Mouse (Mus musculus) CH12F3 (cell line): ENCODE measurements around the gene Plek.

Source experiments
- in situ Hi-C: fragments of 300-500 bp; cut with MboI; formaldehyde crosslinking; loops from 2 replicates; pipeline ENCODE4 v1.14.3; 2020; ENCODE audit warnings: low sequenced_read_pairs

The Plek gene

DNA sequence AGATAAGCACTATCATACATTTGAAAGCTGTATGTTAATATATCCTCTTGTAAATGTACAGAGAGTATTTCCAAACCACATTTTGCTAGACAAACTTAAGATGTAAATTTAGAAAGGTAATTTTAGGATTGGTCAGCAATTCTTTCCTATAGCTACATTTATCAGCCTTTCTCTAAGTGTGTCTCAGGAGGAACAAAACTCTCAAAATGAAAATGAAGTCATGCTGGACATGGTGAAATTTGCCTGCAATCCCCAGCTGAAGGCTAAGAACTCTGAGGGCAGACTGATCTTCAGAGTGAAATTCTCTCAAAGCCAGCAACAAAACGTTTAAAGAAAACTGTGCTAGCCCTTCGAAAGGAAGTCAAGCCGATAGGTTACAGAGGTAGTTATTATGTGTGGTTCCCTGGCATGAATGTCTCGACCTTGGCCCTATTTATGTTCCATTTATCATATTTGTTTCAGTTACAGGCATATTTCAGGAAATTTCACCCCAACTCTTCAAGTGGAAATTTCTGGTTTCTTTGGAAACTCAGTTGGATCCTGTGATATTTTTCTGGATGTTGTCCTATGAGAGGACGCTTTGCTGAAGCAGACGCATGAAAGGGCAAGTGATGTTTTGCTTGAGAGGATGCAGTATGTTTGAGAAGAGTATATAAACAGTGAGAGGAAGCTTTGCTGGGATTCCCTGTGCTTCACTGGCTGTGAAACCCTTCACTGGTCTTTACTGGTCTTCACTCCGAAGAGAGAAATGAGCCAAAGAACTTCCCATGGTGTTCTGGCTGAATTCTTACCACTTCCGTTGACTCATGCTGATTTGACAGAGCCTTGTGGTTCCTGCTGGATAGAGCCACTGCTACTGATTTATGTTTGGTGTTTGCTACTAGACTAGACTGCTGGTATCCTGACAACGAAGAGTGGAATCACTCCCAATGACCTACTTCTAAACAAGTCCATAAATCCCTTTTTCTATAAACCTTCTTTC is 51.5 kb downstream of the Plek start:
- in situ Hi-C loops, result no loop called here

GRCm38 (mm10) chr11:16999933-17000332 is 52.2 kb downstream of the Plek start:
- in situ Hi-C loops, result no loop called here

DNA sequence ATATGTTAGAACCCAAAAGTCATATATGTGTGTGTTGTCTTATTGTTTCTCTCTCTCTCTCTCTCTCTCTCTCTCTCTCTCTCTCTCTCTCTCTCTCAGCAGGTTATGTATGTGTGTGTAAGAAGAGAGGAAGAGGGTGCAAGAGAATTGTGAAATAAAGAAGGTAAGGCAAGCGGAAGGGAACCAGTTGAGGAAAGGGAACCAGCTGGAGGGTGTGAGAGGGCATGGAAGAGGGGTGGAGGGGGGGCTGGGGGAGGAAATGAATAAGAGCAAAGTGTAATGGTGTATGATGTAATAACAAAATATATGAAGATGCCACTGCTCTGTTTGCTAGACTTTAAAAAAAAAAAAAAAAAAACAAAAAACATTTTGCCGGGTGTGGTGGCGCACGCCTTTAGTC is 52.8 kb downstream of the Plek start:
- in situ Hi-C loops, result no loop called here

- in situ Hi-C loops, result no loop called here
Measured at GRCm38 (mm10) chr11:16997465-16997864, 54.7 kb downstream of the Plek start.

- in situ Hi-C loops, result no loop called here
Measured at GRCm38 (mm10) chr11:16996818-16997217, 55.4 kb downstream of the Plek start.

- in situ Hi-C loops, result no loop called here
Measured at GRCm38 (mm10) chr11:16992880-16993279, 59.3 kb downstream of the Plek start.

- in situ Hi-C loops, result no loop called here
Measured at GRCm38 (mm10) chr11:16989885-16990284, 62.3 kb downstream of the Plek start.

DNA sequence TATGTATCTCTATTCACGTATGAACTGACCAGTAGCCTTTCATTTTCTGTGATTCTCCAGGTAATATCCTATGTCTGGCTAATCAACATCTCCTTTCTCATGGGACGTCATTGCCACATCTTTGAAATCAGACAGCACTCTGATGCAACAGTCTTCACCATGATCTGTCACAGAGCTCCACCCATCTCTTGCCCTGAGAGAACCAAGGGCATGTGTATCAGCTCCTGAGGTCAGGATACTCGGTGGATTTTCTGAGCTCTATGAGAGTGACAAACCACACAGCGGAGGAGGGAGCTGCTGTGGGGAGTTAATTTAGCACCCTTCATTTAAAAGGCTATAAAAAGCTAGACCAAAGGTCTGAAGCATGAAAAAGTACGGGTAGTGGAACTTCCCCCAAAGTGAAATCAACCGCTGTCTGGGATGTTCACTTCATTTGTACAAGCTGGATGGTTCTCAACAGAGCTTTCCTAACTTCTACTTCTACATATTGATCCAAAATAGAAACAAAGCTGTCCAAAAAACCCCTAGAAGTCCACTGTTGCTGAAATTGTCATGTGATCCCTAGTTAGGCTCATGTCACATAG is 64.3 kb downstream of the Plek start:
- in situ Hi-C loops, result no loop called here

GRCm38 (mm10) chr11:16986550-16987187 is 65.5 kb downstream of the Plek start:
- in situ Hi-C loops, result no loop called here

DNA sequence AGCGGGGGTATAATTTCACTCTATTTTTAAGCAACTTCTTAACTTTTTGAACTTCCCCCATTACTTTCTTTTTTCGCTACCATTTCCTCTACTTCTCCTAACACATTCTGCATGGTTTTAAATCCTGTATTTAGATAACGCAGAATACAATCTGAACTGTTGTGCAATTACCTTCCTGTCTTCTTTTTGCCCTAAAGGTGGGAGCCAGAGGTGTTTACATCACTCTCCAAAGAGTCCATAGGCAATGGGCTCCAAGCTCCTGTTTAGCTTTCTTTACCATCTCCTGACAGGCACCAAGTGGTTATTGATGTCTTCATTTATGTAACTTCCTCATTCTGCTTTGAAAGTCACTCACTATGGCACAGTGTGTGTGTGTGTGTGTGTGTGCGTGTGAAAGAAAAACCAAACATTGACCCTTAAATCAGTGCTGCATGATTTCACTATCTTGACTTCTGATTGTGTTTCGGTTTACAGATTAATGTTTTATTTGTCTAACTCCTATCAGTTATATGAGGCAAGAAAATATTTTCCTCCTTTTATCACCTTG is 73.9 kb downstream of the Plek start:
- in situ Hi-C loops, result no loop called here

- in situ Hi-C loops, result no loop called here
Measured at GRCm38 (mm10) chr11:16977611-16978010, 74.6 kb downstream of the Plek start.

GRCm38 (mm10) chr11:16976937-16977336 is 75.2 kb downstream of the Plek start:
- in situ Hi-C loops, result no loop called here

GRCm38 (mm10) chr11:16973086-16973485 is 79.1 kb downstream of the Plek start:
- in situ Hi-C loops, result no loop called here

DNA sequence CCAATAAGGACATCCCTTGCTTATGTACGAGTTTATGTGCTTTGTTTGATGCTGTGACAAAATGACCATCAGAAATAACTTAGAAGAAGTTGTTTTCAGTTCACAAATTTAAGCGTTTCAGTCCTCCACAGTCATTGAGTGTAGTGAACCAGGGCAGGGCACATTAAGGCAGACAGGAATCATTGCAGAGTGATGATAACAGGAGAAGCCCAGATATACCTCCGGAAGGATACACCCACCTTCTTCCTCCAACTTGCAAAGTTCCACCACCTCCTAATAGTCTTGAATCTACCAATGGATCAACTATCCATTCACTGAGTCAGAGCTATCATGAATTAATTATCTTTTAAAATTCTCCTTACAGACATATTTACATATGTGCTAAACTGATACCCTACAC is 80.2 kb downstream of the Plek start:
- in situ Hi-C loops, result no loop called here

- in situ Hi-C loops, result no loop called here
Measured at GRCm38 (mm10) chr11:16969650-16970049, 82.5 kb downstream of the Plek start.

- in situ Hi-C loops, result no loop called here
Measured at GRCm38 (mm10) chr11:16967806-16968205, 84.4 kb downstream of the Plek start.

DNA sequence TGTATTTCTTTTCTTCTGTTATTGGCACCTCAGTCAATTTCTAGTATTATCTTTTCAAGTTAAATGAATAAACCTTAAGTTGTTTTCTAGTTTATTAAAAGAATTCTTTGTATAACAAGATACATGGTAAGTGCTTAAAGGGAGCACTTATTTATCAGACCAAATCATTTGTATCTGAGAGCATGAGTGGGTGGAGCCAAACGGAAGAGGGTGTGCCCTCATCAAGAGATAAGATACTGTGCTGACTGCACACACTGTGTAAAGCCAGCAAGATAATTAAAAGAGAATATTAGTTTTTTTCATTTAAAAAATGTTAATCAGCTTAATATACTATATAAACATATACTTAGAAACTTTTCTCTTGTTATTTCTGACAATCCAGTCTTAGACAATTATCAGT is 93.7 kb downstream of the Plek start:
- in situ Hi-C loops, result no loop called here

DNA sequence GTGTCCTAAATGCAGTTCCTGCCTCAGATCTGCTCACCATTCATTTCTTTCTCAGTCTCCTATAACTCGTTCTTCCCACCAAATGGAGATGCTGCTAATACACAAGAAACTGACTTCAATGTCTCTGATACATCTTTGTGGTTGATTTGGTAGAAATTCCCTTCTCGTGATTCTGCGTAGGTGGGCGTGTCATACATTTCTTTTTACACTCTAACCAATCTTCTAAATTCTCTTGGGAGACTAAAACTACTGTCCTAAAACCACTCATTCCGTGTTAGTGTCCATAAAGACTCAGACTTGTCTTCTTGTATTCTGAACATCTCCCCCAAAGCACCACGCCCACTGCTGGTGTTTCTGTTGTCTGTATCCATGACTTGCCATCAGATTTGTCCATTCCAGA is 95.2 kb downstream of the Plek start:
- in situ Hi-C loops, result no loop called here

DNA sequence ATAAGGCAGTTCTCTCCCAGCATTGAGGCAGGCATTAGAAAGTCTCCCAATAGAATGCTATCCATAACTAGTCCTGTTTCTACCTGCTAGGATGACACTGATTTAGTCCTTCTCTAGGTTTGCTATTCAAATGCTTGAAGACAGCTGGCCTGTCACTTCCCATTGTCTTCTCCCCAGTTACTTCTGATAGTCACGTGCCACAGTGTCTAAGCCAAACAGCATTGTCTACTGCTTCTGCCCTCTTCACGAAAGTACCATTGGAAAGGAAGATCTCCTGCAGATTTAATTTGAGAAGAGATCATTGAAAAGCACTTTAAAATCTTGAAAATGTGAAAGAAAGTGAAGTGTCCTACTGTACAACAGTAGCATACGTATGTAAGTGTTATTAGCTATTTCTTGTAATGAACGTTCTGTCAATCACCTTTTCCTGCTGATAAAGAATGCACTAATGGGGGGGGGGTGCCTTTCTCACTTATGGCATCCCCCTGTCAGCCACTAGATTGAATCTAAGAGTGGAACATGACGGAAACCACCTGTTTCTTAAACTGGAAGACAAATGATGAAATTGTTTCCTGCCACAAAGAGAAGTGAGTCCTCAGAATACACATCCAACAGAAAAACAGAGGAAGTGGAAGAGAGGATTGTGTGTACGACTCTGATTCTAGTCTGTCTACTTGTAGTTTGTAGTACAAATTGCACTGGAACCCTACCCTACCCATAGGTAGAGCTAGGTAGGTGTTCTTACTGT is 95.9 kb downstream of the Plek start:
- in situ Hi-C loops, result no loop called here

DNA sequence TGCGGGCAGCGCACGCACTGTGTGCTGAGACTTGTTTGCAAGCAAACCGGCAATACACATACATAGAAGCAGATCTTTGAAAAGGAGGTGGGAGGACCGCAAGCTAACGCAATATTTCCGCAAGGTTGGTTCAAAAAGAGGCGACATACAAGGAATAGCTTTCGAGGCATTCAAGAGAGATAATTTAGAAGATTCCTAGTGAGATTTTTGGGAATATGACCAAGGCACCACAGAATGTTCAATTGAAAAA is 100.5 kb downstream of the Plek start:
- in situ Hi-C loops, result no loop called here
